Mouse (Mus musculus) heart, postnatal 0 days (tissue): Measurements from ENCODE around the gene Ccr5.
"Not testable (repeated sequence)": the region's sequence is repeated elsewhere in the genome, so short reads cannot be mapped to it uniquely, and the experiment has no call there.

ENCODE experiments used
- CTCF ChIP-seq: IDR thresholded peaks from 2 replicates; pipeline ENCODE4 v1.5.1; 2016; ENCODE audit warnings: antibody characterized with exemption, control low read depth, low read depth
- EP300 ChIP-seq: IDR thresholded peaks from 2 replicates; pipeline ENCODE4 v1.6.1; 2016; ENCODE audit warnings: antibody characterized with exemption, low read depth

GRCm38 (mm10) chr9:124080471-124080870, 40.9 kb upstream of the Ccr5 start:
- not testable (repeated sequence) for TF ChIP-seq CTCF, EP300
